Mouse (Mus musculus) forebrain, embryonic 16.5 days (tissue): ENCODE measurements at regions not wholly inside any gene's neighbourhood (a gene's known extent, or its start where the extent isn't known, plus 50 kb on each side); places are given as distances from the start of the nearest gene placed in this dataset.

Source experiments
- ATAC-seq: fragments of 200-750 bp; cut with Nextera tagmentation; 2 replicates; pipeline ENCODE4 v1.8.0; 2017; ENCODE audit warnings: mild to moderate bottlenecking, moderate library complexity
- H3K27ac ChIP-seq: fragments of 300-500 bp; sonication (generic); 2 replicates; pipeline ENCODE4 v1.5.1; 2014; ENCODE audit warnings: low read length, control low read depth
- H3K27me3 ChIP-seq: fragments of 300-500 bp; sonication (generic); replicated peaks from 2 replicates; pipeline ENCODE4 v1.6.1; 2014; ENCODE audit warnings: low read length; ENCODE audit not compliant: control insufficient read depth, insufficient read depth
- H3K36me3 ChIP-seq: fragments of 300-500 bp; sonication (generic); 2 replicates; pipeline ENCODE4 v1.6.1; 2014; ENCODE audit not compliant: control insufficient read depth, insufficient read depth
- H3K4me1 ChIP-seq: fragments of 300-500 bp; sonication (generic); replicated peaks from 2 replicates; pipeline ENCODE4 v1.6.1; 2014; ENCODE audit warnings: low read length; ENCODE audit not compliant: control insufficient read depth, insufficient read depth
- H3K4me2 ChIP-seq: fragments of 300-500 bp; sonication (generic); 2 replicates; pipeline ENCODE4 v1.6.1; 2014; ENCODE audit warnings: mild to moderate bottlenecking, low read length, control low read depth
- H3K4me3 ChIP-seq: fragments of 300-500 bp; sonication (generic); replicated peaks from 2 replicates; pipeline ENCODE4 v1.5.1; 2014; ENCODE audit warnings: mild to moderate bottlenecking, low read length, control low read depth
- H3K9ac ChIP-seq: fragments of 300-500 bp; sonication (generic); replicated peaks from 2 replicates; pipeline ENCODE4 v1.6.1; 2014; ENCODE audit warnings: low read depth, low read length, control low read depth
- H3K9me3 ChIP-seq: fragments of 300-500 bp; sonication (generic); 2 replicates; pipeline ENCODE4 v1.6.1; 2016; ENCODE audit warnings: low read length; ENCODE audit not compliant: control insufficient read depth
- WGBS: fragments of 180-500 bp; shearing (Covaris S2); extraction: QIAGEN DNeasy Blood & Tissue Kit; methylation state at CpG from one replicate; pipeline ENCODE4 v1.1.7; 2014; 5-methylcytosine and 5-hydroxymethylcytosine counted together

- Histone ChIP-seq H3K9ac (no peak overlapping the region), H3K9me3 (no peaks in the 10 kb centered on the region), H3K27ac (no peak overlapping the region), H3K4me3 (no peak overlapping the region), H3K27me3 (no peaks in the 10 kb centered on the region), H3K4me1 (0 out of 2 replicates have a peak, but pooled peaks cover 3% of the 10 kb centered on the region), H3K36me3 (no peaks in the 10 kb centered on the region), H3K4me2 (no peak overlapping the region)
- WGBS = 88% methylated on average over 7 of the region's 7 CpGs
- ATAC-seq = no peak
Measured at GRCm38 (mm10) chr8:35112591-35113265, 652.9 kb upstream of the Gm19410 start.

GRCm38 (mm10) chr8:35114031-35114430 lies 651.6 kb upstream of the Gm19410 start:
- Histone ChIP-seq H3K9ac (no peak overlapping the region), H3K9me3 (no peaks in the 10 kb centered on the region), H3K27ac (no peak overlapping the region), H3K4me1 (0 out of 2 replicates have a peak, but pooled peaks cover 3% of the 10 kb centered on the region), H3K4me2 (no peak overlapping the region), H3K27me3 (no peaks in the 10 kb centered on the region), H3K36me3 (no peaks in the 10 kb centered on the region), H3K4me3 (no peak overlapping the region)
- 88% methylated on average over 10 of the region's 10 CpGs for WGBS
- ATAC-seq = no peak

GRCm38 (mm10) chr8:35120612-35121011 lies 645.0 kb upstream of the Gm19410 start:
- no peaks in the 10 kb centered on the region for H3K36me3 ChIP-seq
- peaks cover 11% of the 10 kb centered on the region for H3K4me1 ChIP-seq
- no peaks in the 10 kb centered on the region for H3K27me3 ChIP-seq
- WGBS = 65% methylated on average over 5 of the region's 5 CpGs
- H3K27ac ChIP-seq = no peak overlapping the region
- no peak overlapping the region for H3K9ac ChIP-seq
- H3K4me3 ChIP-seq = no peak overlapping the region
- H3K9me3 ChIP-seq = no peaks in the 10 kb centered on the region
- ATAC-seq = no peak
- no peak overlapping the region for H3K4me2 ChIP-seq

DNA sequence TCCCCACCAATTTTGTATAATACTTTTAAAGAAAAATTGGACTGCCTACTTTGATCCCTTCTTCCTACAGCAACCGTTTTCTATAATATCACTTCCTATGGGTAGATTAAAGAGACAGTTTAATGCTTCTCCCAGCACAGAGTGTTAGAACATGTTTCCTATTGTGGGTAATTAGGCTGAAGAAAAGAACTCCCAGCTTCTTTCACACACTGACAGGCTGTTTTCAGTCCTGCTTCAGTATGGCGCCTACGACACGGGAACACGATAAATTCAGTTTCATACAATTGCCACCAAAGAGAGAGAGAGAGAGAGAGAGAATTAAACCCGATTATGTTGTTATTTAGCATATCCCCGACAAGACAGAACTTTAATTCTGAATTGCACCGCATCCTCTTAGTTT lies 644.5 kb upstream of the Gm19410 start:
- no peak for ATAC-seq
- H3K36me3 ChIP-seq = no peaks in the 10 kb centered on the region
- H3K4me2 ChIP-seq = no peak overlapping the region
- no peaks in the 10 kb centered on the region for H3K9me3 ChIP-seq
- H3K9ac ChIP-seq = no peak overlapping the region
- no peak overlapping the region for H3K4me3 ChIP-seq
- WGBS = 39% methylated on average over 8 of the region's 8 CpGs
- peaks cover 11% of the 10 kb centered on the region for H3K4me1 ChIP-seq
- H3K27me3 ChIP-seq = no peaks in the 10 kb centered on the region
- no peak overlapping the region for H3K27ac ChIP-seq

DNA sequence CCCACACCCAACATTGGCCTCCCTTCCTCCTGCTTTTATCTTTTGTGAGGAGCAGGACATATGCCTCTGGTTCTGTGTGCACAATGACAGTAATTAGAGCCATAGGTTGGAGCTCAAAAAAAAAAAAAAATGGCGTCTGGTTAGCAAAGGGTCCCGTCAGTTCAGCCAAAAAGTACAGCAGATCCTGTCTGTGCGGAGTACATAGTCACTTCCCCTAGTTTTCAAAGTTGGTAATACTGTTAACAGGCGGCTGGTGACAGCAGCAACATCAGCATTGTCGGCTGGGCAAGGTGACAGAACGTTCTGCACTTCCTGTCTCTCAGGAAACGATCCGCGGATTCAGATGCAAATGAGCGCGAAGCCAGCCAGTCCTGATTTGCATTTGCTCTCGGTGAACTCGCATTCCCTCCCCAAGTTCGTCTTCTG lies 642.4 kb upstream of the Gm19410 start:
- ATAC-seq = peak; percentile 67

DNA sequence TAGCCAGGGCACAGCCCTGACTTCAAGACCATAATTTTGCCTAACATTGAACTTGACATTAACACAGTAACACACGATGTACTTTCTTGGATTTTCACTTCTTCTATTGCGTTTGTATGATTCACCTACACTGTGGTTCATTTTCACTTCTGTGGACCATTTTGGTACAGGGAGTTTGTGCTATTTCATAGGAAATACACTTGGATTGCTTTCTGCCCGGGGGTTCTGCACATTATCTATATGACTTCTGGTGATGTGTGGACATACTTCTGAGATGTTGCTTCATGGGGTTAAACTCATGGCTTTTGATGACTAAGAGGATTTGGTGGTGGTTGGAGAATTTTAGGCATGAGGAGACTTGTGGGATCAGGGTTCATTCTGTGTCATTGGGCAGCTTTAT lies 640.4 kb upstream of the Gm19410 start:
- no peak overlapping the region for H3K4me3 ChIP-seq
- H3K4me1 ChIP-seq = peaks cover 11% of the 10 kb centered on the region
- WGBS = 94% methylated on average over 3 of the region's 3 CpGs
- no peaks in the 10 kb centered on the region for H3K36me3 ChIP-seq
- no peaks in the 10 kb centered on the region for H3K9me3 ChIP-seq
- ATAC-seq = no peak
- H3K4me2 ChIP-seq = no peak overlapping the region
- H3K27me3 ChIP-seq = no peaks in the 10 kb centered on the region
- H3K27ac ChIP-seq = no peak overlapping the region
- no peak overlapping the region for H3K9ac ChIP-seq

More for the DNA sequence above, 642.4 kb upstream of the Gm19410 start:
- Histone ChIP-seq H3K4me3 (peak overlapping the region; percentile 38), H3K36me3 (no peaks in the 10 kb centered on the region), H3K4me2 (peak overlapping the region; percentile 54), H3K27me3 (no peaks in the 10 kb centered on the region), H3K9me3 (no peaks in the 10 kb centered on the region), H3K4me1 (peaks cover 11% of the 10 kb centered on the region), H3K9ac (peak overlapping the region; percentile 15), H3K27ac (no peak overlapping the region)
- WGBS = under 1% methylated on average over 14 of the region's 14 CpGs

DNA sequence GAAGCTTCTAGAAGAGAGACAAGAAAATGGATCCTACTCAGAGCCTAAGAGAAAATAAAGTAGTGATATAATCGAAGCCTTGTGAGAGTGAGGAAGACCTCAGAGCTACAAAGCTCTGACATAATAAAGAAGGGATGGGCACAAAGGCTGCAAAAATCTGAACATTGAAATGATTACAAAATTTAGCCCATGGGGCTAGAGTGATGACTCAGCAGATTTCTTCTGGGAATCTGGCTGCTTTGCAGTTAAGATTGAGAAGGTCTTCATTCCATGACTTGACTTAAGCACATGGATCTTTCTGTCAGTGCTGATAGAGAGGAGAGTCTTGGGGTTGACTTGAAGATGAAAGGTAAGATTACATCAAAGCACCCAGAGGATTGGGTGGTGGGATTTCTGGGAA lies 633.3 kb upstream of the Gm19410 start:
- WGBS = 100% methylated on average over 1 of the region's 1 CpGs
- no peak overlapping the region for H3K9ac ChIP-seq
- no peak overlapping the region for H3K4me3 ChIP-seq
- H3K9me3 ChIP-seq = no peaks in the 10 kb centered on the region
- ATAC-seq = no peak
- H3K27ac ChIP-seq = no peak overlapping the region
- no peak overlapping the region for H3K4me2 ChIP-seq
- no peaks in the 10 kb centered on the region for H3K27me3 ChIP-seq
- H3K4me1 ChIP-seq = peaks cover 10% of the 10 kb centered on the region
- no peaks in the 10 kb centered on the region for H3K36me3 ChIP-seq

GRCm38 (mm10) chr8:35135630-35136029 lies 630.0 kb upstream of the Gm19410 start:
- no peak overlapping the region for H3K4me2 ChIP-seq
- WGBS = 93% methylated on average over 7 of the region's 7 CpGs
- no peak for ATAC-seq
- H3K9me3 ChIP-seq = no peaks in the 10 kb centered on the region
- no peak overlapping the region for H3K27ac ChIP-seq
- H3K36me3 ChIP-seq = no peaks in the 10 kb centered on the region
- no peak overlapping the region for H3K9ac ChIP-seq
- no peaks in the 10 kb centered on the region for H3K27me3 ChIP-seq
- no peak overlapping the region for H3K4me3 ChIP-seq
- H3K4me1 ChIP-seq = peaks cover 6% of the 10 kb centered on the region

- Histone ChIP-seq H3K4me1 (no peaks in the 10 kb centered on the region), H3K4me2 (no peak overlapping the region), H3K9me3 (no peaks in the 10 kb centered on the region), H3K27ac (no peak overlapping the region), H3K27me3 (no peaks in the 10 kb centered on the region), H3K4me3 (no peak overlapping the region), H3K36me3 (no peaks in the 10 kb centered on the region), H3K9ac (no peak overlapping the region)
- ATAC-seq = no peak
- WGBS = 88% methylated on average over 3 of the region's 3 CpGs
Measured at GRCm38 (mm10) chr8:35136643-35137042, 628.9 kb upstream of the Gm19410 start.

- Histone ChIP-seq H3K9ac (no peak overlapping the region), H3K27me3 (no peaks in the 10 kb centered on the region), H3K27ac (no peak overlapping the region), H3K4me3 (no peak overlapping the region), H3K9me3 (no peaks in the 10 kb centered on the region), H3K36me3 (no peaks in the 10 kb centered on the region), H3K4me1 (no peaks in the 10 kb centered on the region), H3K4me2 (no peak overlapping the region)
- WGBS = 55% methylated on average over 1 of the region's 1 CpGs
- no peak for ATAC-seq
Measured at GRCm38 (mm10) chr8:35140775-35141174, 624.8 kb upstream of the Gm19410 start.
